Mouse (Mus musculus): ENCODE measurements at regions not wholly inside any gene's neighbourhood (a gene's known extent, or its start where the extent isn't known, plus 50 kb on each side); places are given as distances from the start of the nearest gene placed in this dataset.

DNA sequence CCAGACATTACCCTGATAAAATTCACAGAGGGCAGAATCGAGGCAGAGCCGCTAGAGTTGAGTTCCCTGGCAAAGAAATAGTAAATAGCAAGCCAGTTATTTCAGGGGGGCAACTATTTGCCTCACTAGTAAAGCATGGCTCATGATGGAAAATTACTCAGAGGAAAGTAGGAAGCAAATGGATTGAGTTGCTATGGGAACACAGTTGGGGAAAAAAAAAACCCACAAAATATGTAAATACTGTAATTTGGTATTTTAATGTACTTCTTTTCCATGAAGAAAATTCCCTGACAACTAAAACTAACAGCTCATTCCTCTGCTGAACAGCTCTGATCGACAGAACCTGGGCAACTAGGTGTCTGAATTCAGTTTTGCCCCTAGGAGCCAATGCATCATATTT lies 296.2 kb upstream of the Slc30a5 start:
- TF ChIP-seq POLR2A (IDR thresholded peaks at IDR 0.05; ENCODE audit: borderline replicate concordance, low read depth, low read length) (no peak), CTCF (IDR thresholded peaks at IDR 0.05; ENCODE audit: low read depth, low read length) (no peak)
- Histone ChIP-seq H3K27ac (ENCODE audit: insufficient read depth, low read depth, low read length) (no peak overlapping the region), H3K4me1 (ENCODE audit: control insufficient read depth, insufficient read depth, low read length) (no peaks in the 10 kb centered on the region), H3K4me3 (ENCODE audit: insufficient read depth, low read length) (no peak overlapping the region)

DNA sequence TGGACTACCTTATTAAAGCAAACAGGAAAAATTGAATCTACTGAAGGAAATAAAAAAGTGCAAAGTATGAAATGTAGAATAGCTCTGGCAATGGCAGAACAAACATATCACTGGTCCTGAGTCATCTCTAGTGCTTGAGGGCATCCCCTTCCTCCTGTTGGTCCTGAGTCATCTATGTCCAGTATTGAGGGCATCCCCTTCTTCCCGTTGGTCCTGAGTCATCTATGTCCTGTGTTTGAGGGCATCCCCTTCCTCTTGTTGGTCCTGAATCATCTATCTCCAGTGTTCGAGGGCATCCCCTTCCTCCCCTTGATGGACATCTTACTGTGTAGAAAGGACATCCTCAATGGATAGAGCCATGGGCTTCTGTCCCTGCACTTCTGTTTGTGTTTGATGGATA lies 294.6 kb upstream of the Slc30a5 start:
- H3K4me3 ChIP-seq (ENCODE audit: insufficient read depth, low read length): no peak overlapping the region
- TF ChIP-seq CTCF (IDR thresholded peaks at IDR 0.05; ENCODE audit: low read depth, low read length): no peak
- no peak overlapping the region for H3K27ac ChIP-seq (ENCODE audit: insufficient read depth, low read depth, low read length)
- H3K4me1 ChIP-seq (ENCODE audit: control insufficient read depth, insufficient read depth, low read length): no peaks in the 10 kb centered on the region

- Histone ChIP-seq H3K4me1 (ENCODE audit: control insufficient read depth, insufficient read depth, low read length) (no peaks in the 10 kb centered on the region), H3K4me3 (ENCODE audit: insufficient read depth, low read length) (no peak overlapping the region), H3K27ac (ENCODE audit: insufficient read depth, low read depth, low read length) (no peak overlapping the region)
- no peak for TF ChIP-seq CTCF (IDR thresholded peaks at IDR 0.05; ENCODE audit: low read depth, low read length)
Measured at GRCm38 (mm10) chr13:101127262-101127661, 294.0 kb upstream of the Slc30a5 start.

GRCm38 (mm10) chr13:101117311-101117710 lies 284.1 kb upstream of the Slc30a5 start:
- Histone ChIP-seq H3K4me3 (ENCODE audit: insufficient read depth, low read length) (no peak overlapping the region), H3K27ac (ENCODE audit: insufficient read depth, low read depth, low read length) (no peak overlapping the region), H3K4me1 (ENCODE audit: control insufficient read depth, insufficient read depth, low read length) (no peaks in the 10 kb centered on the region)
- no peak for TF ChIP-seq CTCF (IDR thresholded peaks at IDR 0.05; ENCODE audit: low read depth, low read length)
- TF ChIP-seq POLR2A (IDR thresholded peaks at IDR 0.05; ENCODE audit: borderline replicate concordance, low read depth, low read length): no peak

DNA sequence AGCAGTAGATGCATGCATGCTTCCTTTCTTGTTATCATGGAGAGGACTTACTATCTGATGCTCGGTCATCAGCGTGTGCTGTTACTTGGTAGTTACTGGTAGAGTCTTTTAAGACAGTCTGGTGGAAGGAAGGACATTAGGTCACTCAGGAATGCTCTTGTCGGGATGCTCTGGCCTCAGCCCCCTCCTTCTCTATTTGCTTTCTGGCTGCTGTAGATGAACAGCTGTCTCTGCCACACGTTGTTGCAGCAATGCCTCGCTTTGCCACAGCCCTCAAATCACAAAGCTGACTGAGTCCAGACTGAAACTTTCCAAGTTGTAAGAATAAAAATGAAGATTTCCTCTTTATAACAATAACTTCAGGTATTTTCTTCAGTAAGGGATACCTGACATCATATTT lies 282.1 kb upstream of the Slc30a5 start:
- Histone ChIP-seq H3K4me3 (ENCODE audit: insufficient read depth, low read length) (no peak overlapping the region), H3K27ac (ENCODE audit: insufficient read depth, low read depth, low read length) (no peak overlapping the region), H3K4me1 (ENCODE audit: control insufficient read depth, insufficient read depth, low read length) (no peaks in the 10 kb centered on the region)
- TF ChIP-seq POLR2A (IDR thresholded peaks at IDR 0.05; ENCODE audit: borderline replicate concordance, low read depth, low read length) (no peak), CTCF (IDR thresholded peaks at IDR 0.05; ENCODE audit: low read depth, low read length) (no peak)

DNA sequence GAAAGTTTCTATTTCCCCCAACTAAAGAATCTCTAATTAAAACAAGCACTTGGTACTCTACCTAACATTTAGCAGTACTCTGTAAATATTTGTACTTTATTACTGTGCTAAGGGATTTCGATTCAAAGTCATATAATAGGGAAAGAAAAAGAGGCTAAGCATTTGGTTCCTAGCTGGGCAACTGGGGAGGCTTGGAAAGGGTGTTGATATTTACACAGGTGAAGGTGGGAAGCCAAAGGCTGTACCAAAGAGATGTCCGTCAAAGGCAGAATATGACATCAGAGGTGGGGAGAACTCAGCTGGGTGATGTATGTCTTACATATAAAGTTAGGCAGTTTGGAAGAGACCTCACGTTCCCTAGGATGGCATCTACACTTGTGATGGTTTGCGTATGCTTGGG lies 278.9 kb upstream of the Slc30a5 start:
- TF ChIP-seq POLR2A (IDR thresholded peaks at IDR 0.05; ENCODE audit: borderline replicate concordance, low read depth, low read length) (no peak), CTCF (IDR thresholded peaks at IDR 0.05; ENCODE audit: low read depth, low read length) (no peak)
- no peak overlapping the region for H3K27ac ChIP-seq (ENCODE audit: insufficient read depth, low read depth, low read length)
- no peak overlapping the region for H3K4me3 ChIP-seq (ENCODE audit: insufficient read depth, low read length)
- H3K4me1 ChIP-seq (ENCODE audit: control insufficient read depth, insufficient read depth, low read length): no peaks in the 10 kb centered on the region

DNA sequence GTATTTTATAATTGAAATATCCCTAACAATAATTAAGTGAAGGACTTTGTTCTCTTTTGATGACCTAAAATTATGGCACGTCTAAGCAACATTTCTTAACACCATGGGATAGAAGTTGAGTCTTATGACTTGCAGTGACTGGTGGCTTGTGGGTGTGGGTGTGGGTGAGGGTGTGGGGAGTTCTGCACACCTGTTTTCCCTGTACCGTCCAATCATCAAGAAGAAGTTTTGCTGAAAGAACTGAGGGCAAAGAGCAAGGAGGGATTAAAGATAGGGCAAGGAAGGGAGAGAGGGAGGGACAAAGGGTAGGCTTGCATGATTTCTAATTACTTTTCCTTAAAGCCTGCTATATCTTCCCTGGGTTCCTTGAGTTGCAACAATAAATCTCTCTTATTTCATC lies 278.5 kb upstream of the Slc30a5 start:
- Histone ChIP-seq H3K4me1 (ENCODE audit: control insufficient read depth, insufficient read depth, low read length) (no peaks in the 10 kb centered on the region), H3K27ac (ENCODE audit: insufficient read depth, low read depth, low read length) (no peak overlapping the region), H3K4me3 (ENCODE audit: insufficient read depth, low read length) (no peak overlapping the region)
- no peak for TF ChIP-seq CTCF (IDR thresholded peaks at IDR 0.05; ENCODE audit: low read depth, low read length)
- TF ChIP-seq POLR2A (IDR thresholded peaks at IDR 0.05; ENCODE audit: borderline replicate concordance, low read depth, low read length): no peak

DNA sequence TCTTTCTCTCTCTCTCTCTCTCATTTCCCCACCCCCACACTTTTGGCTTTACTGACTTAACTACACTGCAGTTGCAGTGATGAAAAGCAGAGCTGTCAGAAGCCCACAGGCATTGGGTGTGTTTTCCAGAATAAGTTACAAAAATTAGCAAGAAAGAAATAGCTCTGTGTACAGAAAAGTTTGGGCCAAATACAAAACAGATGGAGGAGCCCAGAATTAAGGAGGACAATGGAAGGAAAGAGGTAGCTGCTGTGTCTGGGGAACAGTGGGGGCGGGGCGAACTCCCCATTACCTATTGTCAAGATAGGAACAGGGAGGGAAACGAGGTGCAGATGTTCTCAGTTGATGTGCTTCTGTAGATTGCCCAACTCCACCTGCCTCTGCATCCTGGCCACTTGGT lies 267.4 kb upstream of the Slc30a5 start:
- H3K4me3 ChIP-seq (ENCODE audit: insufficient read depth, low read length): no peak overlapping the region
- TF ChIP-seq POLR2A (IDR thresholded peaks at IDR 0.05; ENCODE audit: borderline replicate concordance, low read depth, low read length) (no peak), CTCF (IDR thresholded peaks at IDR 0.05; ENCODE audit: low read depth, low read length) (no peak)
- no peaks in the 10 kb centered on the region for H3K4me1 ChIP-seq (ENCODE audit: control insufficient read depth, insufficient read depth, low read length)
- no peak overlapping the region for H3K27ac ChIP-seq (ENCODE audit: insufficient read depth, low read depth, low read length)

- TF ChIP-seq CTCF (IDR thresholded peaks at IDR 0.05; ENCODE audit: low read depth, low read length) (no peak), POLR2A (IDR thresholded peaks at IDR 0.05; ENCODE audit: borderline replicate concordance, low read depth, low read length) (no peak)
- no peak overlapping the region for H3K27ac ChIP-seq (ENCODE audit: insufficient read depth, low read depth, low read length)
- H3K4me1 ChIP-seq (ENCODE audit: control insufficient read depth, insufficient read depth, low read length): no peaks in the 10 kb centered on the region
- H3K4me3 ChIP-seq (ENCODE audit: insufficient read depth, low read length): no peak overlapping the region
Measured at GRCm38 (mm10) chr13:101096856-101097255, 263.6 kb upstream of the Slc30a5 start.

DNA sequence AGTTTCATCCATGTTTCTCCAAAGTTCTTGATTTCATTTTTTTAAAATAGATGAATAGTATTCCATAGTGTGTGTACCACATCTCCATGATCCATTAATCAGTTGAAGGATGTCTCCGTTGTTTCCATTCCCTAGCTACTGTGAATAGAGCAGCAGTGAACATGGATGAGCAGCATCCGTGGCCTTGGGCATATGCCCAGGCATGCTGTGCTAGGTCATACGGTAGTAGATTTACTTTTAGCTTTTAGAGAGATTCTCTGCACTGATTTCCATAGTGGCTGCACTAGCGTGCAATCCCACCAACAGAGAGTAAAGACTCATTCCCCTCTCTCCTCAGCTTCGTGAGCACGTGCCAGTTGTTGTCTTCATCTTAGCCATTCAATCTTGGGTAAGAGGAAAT lies 263.0 kb upstream of the Slc30a5 start:
- TF ChIP-seq POLR2A (IDR thresholded peaks at IDR 0.05; ENCODE audit: borderline replicate concordance, low read depth, low read length): no peak
- TF ChIP-seq CTCF (IDR thresholded peaks at IDR 0.05; ENCODE audit: low read depth, low read length): no peak
- no peak overlapping the region for H3K4me3 ChIP-seq (ENCODE audit: insufficient read depth, low read length)
- H3K4me1 ChIP-seq (ENCODE audit: control insufficient read depth, insufficient read depth, low read length): no peaks in the 10 kb centered on the region
- no peak overlapping the region for H3K27ac ChIP-seq (ENCODE audit: insufficient read depth, low read depth, low read length)

DNA sequence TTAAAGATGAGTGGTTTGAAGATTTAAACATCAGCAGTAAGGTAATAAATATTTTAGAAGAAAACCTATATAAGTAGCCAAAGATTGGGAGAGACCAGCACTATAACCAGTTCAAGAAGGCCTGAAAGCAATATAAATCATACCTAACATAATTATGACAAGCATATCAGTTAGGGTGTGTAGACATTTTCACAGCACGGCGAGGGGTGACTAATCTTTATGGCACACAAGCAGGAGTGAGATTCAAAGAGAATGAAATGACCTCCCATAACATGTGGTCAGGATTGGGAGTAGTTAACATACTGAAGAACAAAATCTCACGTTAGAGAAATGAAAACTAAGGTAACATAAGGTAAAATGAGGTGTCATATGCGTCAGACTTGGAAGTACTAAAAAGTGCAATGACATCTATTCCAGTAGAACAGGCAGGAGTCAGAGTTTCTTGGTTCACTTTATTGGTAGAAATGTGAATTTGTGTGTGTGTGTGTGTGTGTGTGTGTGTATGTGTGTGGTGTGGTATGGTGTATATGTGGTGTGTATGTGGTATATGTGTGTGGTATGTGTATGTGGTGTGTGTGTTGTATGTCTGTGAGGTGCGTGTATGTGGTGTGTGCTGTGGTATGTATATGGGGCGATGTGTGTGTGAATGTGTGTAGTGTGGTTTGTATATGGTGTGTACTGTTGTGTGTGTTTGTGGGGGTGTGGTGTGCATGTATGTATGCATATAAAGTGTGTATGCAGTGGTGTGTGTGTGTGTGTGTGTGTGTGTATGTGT lies 262.0 kb upstream of the Slc30a5 start:
- no peak overlapping the region for H3K27ac ChIP-seq (ENCODE audit: insufficient read depth, low read depth, low read length)
- no peak overlapping the region for H3K4me3 ChIP-seq (ENCODE audit: insufficient read depth, low read length)
- TF ChIP-seq POLR2A (IDR thresholded peaks at IDR 0.05; ENCODE audit: borderline replicate concordance, low read depth, low read length): no peak
- no peak for TF ChIP-seq CTCF (IDR thresholded peaks at IDR 0.05; ENCODE audit: low read depth, low read length)
- no peaks in the 10 kb centered on the region for H3K4me1 ChIP-seq (ENCODE audit: control insufficient read depth, insufficient read depth, low read length)

All from bone marrow macrophage, adult 2 months (primary cell).